Mouse (Mus musculus): ENCODE measurements around the gene Macf1. TPM values are rescaled to one million over a fixed set of nuclear protein-coding genes. Genes with fewer than 3 reads are reported as not detected.

The Macf1 gene
- polyA plus RNA-seq, 1 experiment from 2014 or later = 47.4 TPM

DNA sequence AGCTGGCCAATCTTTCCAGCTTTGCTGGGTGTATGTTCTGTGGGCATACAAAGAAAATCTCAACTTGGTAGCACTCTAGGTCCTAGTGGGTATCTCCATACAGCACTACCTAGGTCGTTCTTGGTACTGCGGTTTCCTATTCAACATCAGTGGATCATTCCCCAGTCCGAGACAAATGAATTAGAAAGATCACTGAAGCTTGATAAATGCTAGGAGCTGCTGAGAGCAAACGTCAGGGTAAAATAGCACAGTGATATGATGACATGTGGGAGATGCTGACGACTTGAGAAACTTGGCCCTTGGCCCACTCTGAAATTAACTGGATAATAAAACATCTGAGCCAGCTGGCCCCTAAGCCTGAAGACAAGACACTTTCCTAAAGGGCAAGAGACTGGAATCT is 78.2 kb downstream of the Macf1 start:
- no peak for ATAC-seq (ENCODE audit: insufficient number of reproducible peaks, low FRiP score, low TSS enrichment, low read depth)
- no peaks in the 10 kb centered on the region for H3K4me1 ChIP-seq
- WGBS = 47% methylated on average over 5 of the region's 5 CpGs
- H3K36me3 ChIP-seq = no peaks in the 10 kb centered on the region
- no peak overlapping the region for H3K4me2 ChIP-seq
- H3K27me3 ChIP-seq = no peaks in the 10 kb centered on the region
- H3K4me3 ChIP-seq = no peak overlapping the region
- H3K9me3 ChIP-seq = no peaks in the 10 kb centered on the region
- H3K9ac ChIP-seq = no peak overlapping the region
- H3K27ac ChIP-seq = no peak overlapping the region

DNA sequence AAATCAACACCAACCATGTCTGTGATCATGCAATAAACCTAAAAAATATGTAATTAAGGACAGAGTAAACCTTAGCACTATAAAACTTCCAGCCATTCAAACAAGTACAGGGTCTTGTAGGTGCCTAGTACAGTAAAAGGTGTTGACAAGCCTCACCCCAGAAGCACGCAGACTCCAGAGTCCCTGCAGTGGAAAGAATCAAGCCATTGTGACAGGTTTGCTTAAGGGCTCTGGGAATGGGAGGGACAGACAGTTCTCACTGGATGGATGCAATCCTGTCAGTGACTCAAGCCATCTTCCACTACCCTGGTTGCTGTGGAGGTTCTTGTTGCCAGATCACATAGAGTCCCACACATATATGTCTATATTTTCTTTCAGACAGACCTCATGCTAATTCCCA is 78.9 kb downstream of the Macf1 start:
- no peak for ATAC-seq (ENCODE audit: insufficient number of reproducible peaks, low FRiP score, low TSS enrichment, low read depth)
- Histone ChIP-seq H3K9me3 (no peaks in the 10 kb centered on the region), H3K4me1 (no peaks in the 10 kb centered on the region), H3K4me3 (no peak overlapping the region), H3K27ac (no peak overlapping the region), H3K27me3 (no peaks in the 10 kb centered on the region), H3K9ac (no peak overlapping the region), H3K36me3 (no peaks in the 10 kb centered on the region), H3K4me2 (no peak overlapping the region)
- WGBS = 60% methylated on average over 1 of the region's 1 CpGs

DNA sequence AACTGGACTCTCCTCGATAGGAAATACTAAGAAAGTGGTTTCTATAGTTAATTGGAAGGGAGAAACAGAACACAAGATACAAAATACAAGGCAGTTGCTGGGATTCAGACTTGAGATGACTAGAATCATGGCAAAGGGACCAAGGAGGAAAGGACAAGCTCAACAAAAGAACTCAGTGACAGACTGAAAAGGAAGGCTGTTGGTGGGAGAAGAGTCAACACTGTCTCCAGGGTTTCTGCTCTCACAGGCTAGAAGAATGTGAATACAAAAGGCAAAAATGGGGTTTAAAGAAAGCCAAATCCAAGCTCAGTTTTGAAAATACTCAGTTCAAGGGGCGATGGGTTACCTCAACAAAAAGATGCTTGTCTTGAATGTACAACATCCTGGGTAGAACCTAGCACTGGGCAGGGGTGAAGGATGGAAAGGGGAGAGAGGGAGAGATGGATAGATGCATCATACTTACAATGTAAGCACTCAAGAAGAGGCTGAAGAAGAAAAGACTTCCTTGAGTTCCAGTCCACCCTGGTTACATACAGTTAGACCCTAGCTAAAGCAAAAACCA is 81.4 kb downstream of the Macf1 start:
- H3K27me3 ChIP-seq = no peaks in the 10 kb centered on the region
- no peak overlapping the region for H3K9ac ChIP-seq
- no peak overlapping the region for H3K4me2 ChIP-seq
- no peaks in the 10 kb centered on the region for H3K4me1 ChIP-seq
- H3K4me3 ChIP-seq = no peak overlapping the region
- H3K27ac ChIP-seq = no peak overlapping the region
- H3K36me3 ChIP-seq = no peaks in the 10 kb centered on the region
- 85% methylated on average over 2 of the region's 2 CpGs for WGBS
- ATAC-seq (ENCODE audit: insufficient number of reproducible peaks, low FRiP score, low TSS enrichment, low read depth) = no peak
- H3K9me3 ChIP-seq = no peaks in the 10 kb centered on the region

DNA sequence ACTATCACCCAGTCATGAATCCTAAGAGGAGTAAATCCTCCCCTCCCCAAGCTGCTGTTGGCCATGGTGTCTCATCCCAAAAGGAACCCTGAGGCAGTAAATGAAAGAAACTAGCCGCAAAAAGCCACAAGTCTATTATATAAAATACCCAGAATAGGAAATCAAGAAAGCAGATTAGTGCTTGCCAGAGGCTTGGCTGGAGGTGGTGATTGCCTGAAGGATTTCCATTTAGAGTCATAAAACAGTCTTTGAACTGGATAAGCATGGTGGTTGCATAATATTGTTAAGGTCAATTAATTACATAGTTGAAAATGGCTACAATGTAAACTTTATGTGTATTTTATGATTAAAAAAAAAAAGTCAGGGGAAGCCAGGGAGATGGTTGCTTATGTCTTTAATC is 83.1 kb downstream of the Macf1 start:
- ATAC-seq (ENCODE audit: insufficient number of reproducible peaks, low FRiP score, low TSS enrichment, low read depth) = no peak
- no peak overlapping the region for H3K27ac ChIP-seq
- no peak overlapping the region for H3K4me3 ChIP-seq
- H3K9me3 ChIP-seq = no peaks in the 10 kb centered on the region
- no peaks in the 10 kb centered on the region for H3K4me1 ChIP-seq
- no peak overlapping the region for H3K4me2 ChIP-seq
- H3K27me3 ChIP-seq = no peaks in the 10 kb centered on the region
- H3K9ac ChIP-seq = no peak overlapping the region
- H3K36me3 ChIP-seq = no peaks in the 10 kb centered on the region
- 54% methylated on average over 1 of the region's 1 CpGs for WGBS

- H3K36me3 ChIP-seq = no peaks in the 10 kb centered on the region
- no peaks in the 10 kb centered on the region for H3K9me3 ChIP-seq
- no peaks in the 10 kb centered on the region for H3K27me3 ChIP-seq
- H3K27ac ChIP-seq = no peak overlapping the region
- 79% methylated on average over 11 of the region's 11 CpGs for WGBS
- ATAC-seq (ENCODE audit: insufficient number of reproducible peaks, low FRiP score, low TSS enrichment, low read depth) = no peak
- H3K4me3 ChIP-seq = no peak overlapping the region
- H3K9ac ChIP-seq = no peak overlapping the region
- H3K4me2 ChIP-seq = no peak overlapping the region
- H3K4me1 ChIP-seq = peaks cover 16% of the 10 kb centered on the region
Measured at GRCm38 (mm10) chr4:123598519-123599228, 85.5 kb downstream of the Macf1 start.

GRCm38 (mm10) chr4:123594381-123594806 is 89.8 kb downstream of the Macf1 start:
- Histone ChIP-seq H3K4me2 (no peak overlapping the region), H3K9me3 (no peaks in the 10 kb centered on the region), H3K4me3 (no peak overlapping the region), H3K27me3 (no peaks in the 10 kb centered on the region), H3K27ac (peak overlapping the region; percentile 67), H3K36me3 (no peaks in the 10 kb centered on the region), H3K9ac (no peak overlapping the region), H3K4me1 (peaks cover 29% of the 10 kb centered on the region)
- no peak for ATAC-seq (ENCODE audit: insufficient number of reproducible peaks, low FRiP score, low TSS enrichment, low read depth)
- 61% methylated on average over 5 of the region's 5 CpGs for WGBS

DNA sequence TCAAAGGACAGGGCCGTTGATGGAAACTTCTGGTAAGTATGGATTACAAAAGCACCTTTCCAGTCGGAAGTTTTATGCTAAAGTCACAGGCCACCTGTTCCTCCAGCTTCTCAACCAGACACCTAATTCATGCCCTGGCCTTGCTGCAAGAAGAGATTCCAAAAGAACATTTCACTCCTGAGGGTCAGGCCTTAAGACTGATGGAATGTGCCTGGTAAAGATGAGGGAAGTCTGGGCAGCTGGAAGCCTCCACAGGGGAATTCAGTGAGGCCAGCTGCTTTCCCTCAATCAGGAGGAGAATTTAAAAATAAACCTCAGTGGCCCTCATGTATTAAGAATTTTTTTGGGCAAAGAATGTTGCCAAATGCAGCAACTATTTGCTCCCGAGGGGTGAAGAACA is 90.5 kb downstream of the Macf1 start:
- Histone ChIP-seq H3K4me1 (peaks cover 35% of the 10 kb centered on the region), H3K27me3 (no peaks in the 10 kb centered on the region), H3K9ac (no peak overlapping the region), H3K36me3 (no peaks in the 10 kb centered on the region), H3K27ac (peak overlapping the region; percentile 67), H3K4me2 (no peak overlapping the region), H3K4me3 (no peak overlapping the region), H3K9me3 (no peaks in the 10 kb centered on the region)
- 0 out of 2 replicates have a peak, but pooled peaks have one; percentile 32 for ATAC-seq (ENCODE audit: insufficient number of reproducible peaks, low FRiP score, low TSS enrichment, low read depth)
- WGBS = 17% methylated on average over 3 of the region's 3 CpGs

GRCm38 (mm10) chr4:123592046-123592445 is 92.1 kb downstream of the Macf1 start:
- H3K4me2 ChIP-seq = no peak overlapping the region
- WGBS = 42% methylated on average over 5 of the region's 5 CpGs
- no peak overlapping the region for H3K9ac ChIP-seq
- ATAC-seq (ENCODE audit: insufficient number of reproducible peaks, low FRiP score, low TSS enrichment, low read depth) = no peak
- H3K36me3 ChIP-seq = no peaks in the 10 kb centered on the region
- H3K4me1 ChIP-seq = peaks cover 43% of the 10 kb centered on the region
- no peak overlapping the region for H3K4me3 ChIP-seq
- H3K27ac ChIP-seq = no peak overlapping the region
- H3K27me3 ChIP-seq = no peaks in the 10 kb centered on the region
- no peaks in the 10 kb centered on the region for H3K9me3 ChIP-seq

- no peak for ATAC-seq (ENCODE audit: insufficient number of reproducible peaks, low FRiP score, low TSS enrichment, low read depth)
- H3K27me3 ChIP-seq = no peaks in the 10 kb centered on the region
- H3K36me3 ChIP-seq = no peaks in the 10 kb centered on the region
- H3K4me1 ChIP-seq = peaks cover 43% of the 10 kb centered on the region
- H3K4me2 ChIP-seq = no peak overlapping the region
- no peak overlapping the region for H3K4me3 ChIP-seq
- H3K9me3 ChIP-seq = no peaks in the 10 kb centered on the region
- 52% methylated on average over 4 of the region's 4 CpGs for WGBS
- H3K9ac ChIP-seq = no peak overlapping the region
- no peak overlapping the region for H3K27ac ChIP-seq
Measured at GRCm38 (mm10) chr4:123591026-123591635, 93.0 kb downstream of the Macf1 start.

GRCm38 (mm10) chr4:123589496-123589895 is 94.7 kb downstream of the Macf1 start:
- WGBS = 58% methylated on average over 3 of the region's 3 CpGs
- 0 out of 2 replicates have a peak overlapping the region, but pooled peaks have one; percentile 12 for H3K27ac ChIP-seq

DNA sequence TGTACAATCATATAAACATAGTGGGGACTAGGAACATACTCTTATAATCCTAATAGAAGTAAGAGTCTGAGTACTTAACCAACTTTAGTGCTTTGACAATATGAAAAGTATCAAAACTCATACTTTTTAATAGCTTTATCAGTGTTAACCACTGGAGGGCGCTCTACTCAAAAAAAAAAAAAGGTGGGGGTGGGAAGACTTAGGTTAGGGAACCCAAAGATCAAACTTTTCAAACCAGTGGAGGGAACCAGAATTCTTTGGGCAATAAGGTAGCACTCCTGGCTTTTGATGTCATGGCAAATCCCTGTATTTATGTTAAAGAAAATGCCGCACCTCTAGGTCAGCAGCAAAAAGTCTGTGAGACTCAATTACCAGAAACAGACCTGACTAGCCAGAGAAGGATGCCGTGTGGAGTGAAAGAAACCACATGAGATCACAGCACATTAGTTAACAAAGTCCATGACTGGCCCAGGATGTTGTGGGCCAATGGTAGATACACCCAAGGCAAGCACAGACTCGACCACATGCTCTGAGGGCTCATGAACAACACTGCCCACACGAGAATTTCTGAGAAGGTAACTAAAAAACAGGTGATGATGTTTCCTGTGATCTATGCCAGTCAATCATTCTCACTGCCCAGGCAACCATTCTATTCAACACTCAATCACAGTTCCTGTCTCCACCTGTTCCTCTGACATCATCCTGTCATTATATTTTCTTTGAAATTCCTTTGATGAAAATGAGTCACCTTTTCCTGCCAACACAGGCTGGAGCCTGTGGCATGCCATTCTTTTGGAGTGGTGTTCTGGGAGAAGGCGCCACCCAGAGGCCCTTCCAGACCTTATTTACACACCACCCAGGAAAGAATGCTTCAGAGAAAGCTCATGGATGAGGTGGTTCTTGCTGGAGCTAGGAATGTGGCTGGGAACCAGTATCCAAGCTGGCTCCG is 95.5 kb downstream of the Macf1 start:
- WGBS = 23% methylated on average over 7 of the region's 7 CpGs
- H3K36me3 ChIP-seq = no peaks in the 10 kb centered on the region
- H3K4me1 ChIP-seq = peaks cover 26% of the 10 kb centered on the region
- peak overlapping the region; percentile 73 for H3K27ac ChIP-seq
- no peaks in the 10 kb centered on the region for H3K27me3 ChIP-seq
- no peaks in the 10 kb centered on the region for H3K9me3 ChIP-seq
- H3K4me2 ChIP-seq = no peak overlapping the region
- no peak overlapping the region for H3K4me3 ChIP-seq
- ATAC-seq (ENCODE audit: insufficient number of reproducible peaks, low FRiP score, low TSS enrichment, low read depth) = peak; percentile 33; the same call in 1 of the 2 replicates
- H3K9ac ChIP-seq = no peak overlapping the region

More at GRCm38 (mm10) chr4:123589496-123589895, 94.7 kb downstream of the Macf1 start:
- H3K9me3 ChIP-seq = no peaks in the 10 kb centered on the region
- H3K4me1 ChIP-seq = peaks cover 34% of the 10 kb centered on the region
- H3K4me3 ChIP-seq = no peak overlapping the region
- no peak overlapping the region for H3K4me2 ChIP-seq
- no peak overlapping the region for H3K9ac ChIP-seq
- ATAC-seq (ENCODE audit: insufficient number of reproducible peaks, low FRiP score, low TSS enrichment, low read depth) = no peak
- H3K27me3 ChIP-seq = no peaks in the 10 kb centered on the region
- H3K36me3 ChIP-seq = no peaks in the 10 kb centered on the region

Data from limb, embryonic 15.5 days (tissue).